Mouse (Mus musculus): ENCODE measurements around the gene Prl8a1.

Prl8a1 gene

DNA sequence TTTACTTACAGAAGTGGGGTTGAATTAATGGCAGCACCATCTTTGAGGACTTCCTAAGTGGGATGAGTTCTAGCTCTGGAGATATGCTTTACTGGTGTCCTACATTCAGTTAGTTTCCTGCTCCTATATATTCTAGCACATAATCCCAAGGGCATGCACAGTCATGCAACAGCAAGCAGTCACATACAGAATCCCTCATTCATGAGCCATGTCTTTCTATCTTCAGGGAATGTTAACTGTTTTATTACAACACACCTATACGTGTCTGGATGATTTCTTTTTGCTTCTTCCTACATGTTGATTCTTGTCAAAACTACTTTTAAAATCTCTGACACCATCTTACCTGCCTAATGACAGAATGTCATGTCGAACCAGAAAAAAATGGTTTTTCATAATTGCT, at the start of gene Prl8a1:
TSS of gene Prl8a1 (minus strand) at position 101 of the 400 bp plus-strand sequence.
- no peak for DNase-seq

DNA sequence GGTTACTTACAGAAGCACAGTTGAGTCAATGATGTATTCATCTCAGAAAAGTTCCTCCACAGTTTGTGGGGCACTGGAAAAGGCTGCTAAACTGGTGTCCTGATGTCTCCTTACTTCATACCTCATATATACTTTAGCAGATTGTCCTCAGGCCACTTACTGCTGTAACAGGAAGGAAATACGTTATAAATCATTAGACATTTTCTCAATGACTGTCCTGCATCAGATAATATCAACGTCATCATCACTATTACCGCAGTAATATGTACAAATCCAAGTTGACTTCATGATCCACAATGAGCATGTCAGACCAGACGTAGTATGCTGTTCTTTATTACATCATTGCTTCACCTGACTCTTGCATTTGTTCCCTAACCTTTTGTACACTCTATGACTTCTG, 28.5 kb upstream of the Prl8a1 start, which contains the start of gene Prl7b1:
TSS of gene Prl7b1 (minus strand) at position 101 of the 400 bp plus-strand sequence.
- no peak for DNase-seq

DNA sequence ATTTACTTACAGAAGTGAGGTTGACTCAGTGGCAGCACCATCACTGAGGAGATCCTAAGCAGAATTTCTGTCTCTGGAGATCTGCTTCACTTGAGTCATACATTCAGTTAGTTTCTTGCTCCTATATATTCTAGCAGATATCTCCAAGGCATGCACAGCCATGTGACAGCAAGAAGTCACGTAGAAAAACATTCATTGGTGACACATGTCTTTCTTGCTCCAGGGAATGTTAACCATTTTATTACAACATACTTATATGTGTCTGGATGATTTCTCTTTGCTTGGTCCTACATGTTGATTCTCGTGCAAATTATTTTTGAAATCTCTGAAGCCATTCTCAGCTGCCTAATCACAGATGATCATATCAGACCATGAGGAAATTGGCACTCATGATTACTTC, 17.5 kb downstream of the Prl8a1 start, which contains the start of gene Prl8a9:
TSS of gene Prl8a9 (minus strand) at position 101 of the 400 bp plus-strand sequence.
- no peak for DNase-seq

DNA sequence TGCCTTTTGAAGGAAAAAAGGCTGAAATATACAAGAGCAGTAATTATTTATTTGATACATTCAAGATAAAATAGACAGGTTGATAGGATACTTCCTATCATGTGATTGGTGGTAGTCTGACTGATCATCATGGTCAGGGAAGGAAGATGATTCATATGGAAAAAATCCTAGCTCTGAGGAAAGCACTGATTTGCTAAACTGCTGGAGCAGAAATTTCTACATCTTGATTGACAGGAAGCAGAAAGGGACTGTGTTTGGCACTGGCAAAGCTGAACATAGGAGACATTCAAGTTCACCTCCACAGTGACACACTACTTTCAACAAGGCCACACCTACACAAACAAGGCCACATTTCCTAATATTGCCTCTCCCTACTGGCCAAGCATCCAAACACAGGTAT, 28.6 kb downstream of the Prl8a1 start:
- DNase-seq: no peak
